Mouse (Mus musculus) left cerebral cortex, adult 11 months (tissue): Measurements from ENCODE around the gene Frem1.

Source experiments
- DNase-seq: peaks from one replicate; pipeline ENCODE4 v3.0.0; 2022; ENCODE audit warnings: low spot score

Gene Frem1

GRCm38 (mm10) chr4:82930079-82930478, 122.1 kb downstream of the Frem1 start:
- no peak for DNase-seq

- no peak for DNase-seq
These were observed 130.2 kb downstream of the Frem1 start for GRCm38 (mm10) chr4:82921962-82922361.

GRCm38 (mm10) chr4:82918625-82919024, 133.5 kb downstream of the Frem1 start:
- DNase-seq, result no peak

GRCm38 (mm10) chr4:82916678-82917050, 135.5 kb downstream of the Frem1 start:
- no peak for DNase-seq

- DNase-seq, result no peak
These were observed 136.0 kb downstream of the Frem1 start for GRCm38 (mm10) chr4:82916003-82916677.

- no peak for DNase-seq
These were observed 136.6 kb downstream of the Frem1 start for GRCm38 (mm10) chr4:82915576-82915975.

- no peak for DNase-seq
These were observed 137.5 kb downstream of the Frem1 start for GRCm38 (mm10) chr4:82914601-82915143.

GRCm38 (mm10) chr4:82895227-82895626, 156.9 kb downstream of the Frem1 start:
- DNase-seq, result no peak

- no peak for DNase-seq
These were observed 159.9 kb downstream of the Frem1 start for GRCm38 (mm10) chr4:82892247-82892646.

- DNase-seq, result no peak
These were observed 160.6 kb downstream of the Frem1 start for GRCm38 (mm10) chr4:82891566-82891965.

GRCm38 (mm10) chr4:82891049-82891448, 161.1 kb downstream of the Frem1 start:
- DNase-seq, result no peak

- DNase-seq, result no peak
These were observed 161.6 kb downstream of the Frem1 start for GRCm38 (mm10) chr4:82890585-82890984.

GRCm38 (mm10) chr4:82886148-82886547, 166.0 kb downstream of the Frem1 start:
- no peak for DNase-seq

- no peak for DNase-seq
These were observed 166.6 kb downstream of the Frem1 start for GRCm38 (mm10) chr4:82885535-82885913.

- DNase-seq, result no peak
These were observed 167.3 kb downstream of the Frem1 start, which contains the start of gene Cer1 for GRCm38 (mm10) chr4:82884636-82885534. Gene Cer1 (minus strand): TSS chr4:82885148.

- DNase-seq, result no peak
These were observed 169.6 kb downstream of the Frem1 start for GRCm38 (mm10) chr4:82882500-82882899.

- DNase-seq, result no peak
These were observed 170.8 kb downstream of the Frem1 start for GRCm38 (mm10) chr4:82881366-82881765.

- DNase-seq, result no peak
These were observed 171.9 kb downstream of the Frem1 start for GRCm38 (mm10) chr4:82880243-82880642.

GRCm38 (mm10) chr4:82879152-82879551, 173.0 kb downstream of the Frem1 start:
- no peak for DNase-seq

GRCm38 (mm10) chr4:82876656-82877055, 175.5 kb downstream of the Frem1 start:
- no peak for DNase-seq

- no peak for DNase-seq
These were observed 176.6 kb downstream of the Frem1 start for GRCm38 (mm10) chr4:82875532-82875931.

- DNase-seq, result no peak
These were observed 177.3 kb downstream of the Frem1 start for GRCm38 (mm10) chr4:82874791-82875190.

GRCm38 (mm10) chr4:82872548-82872947, 179.6 kb downstream of the Frem1 start:
- no peak for DNase-seq
